Mouse (Mus musculus): ENCODE data around the gene Egfl7.

Gene Egfl7

GRCm38 (mm10) chr2:26614903-26615302 is 35.1 kb downstream of the Egfl7 start:
- no peak for DNase-seq (ENCODE audit: low read depth, low spot score)

DNA sequence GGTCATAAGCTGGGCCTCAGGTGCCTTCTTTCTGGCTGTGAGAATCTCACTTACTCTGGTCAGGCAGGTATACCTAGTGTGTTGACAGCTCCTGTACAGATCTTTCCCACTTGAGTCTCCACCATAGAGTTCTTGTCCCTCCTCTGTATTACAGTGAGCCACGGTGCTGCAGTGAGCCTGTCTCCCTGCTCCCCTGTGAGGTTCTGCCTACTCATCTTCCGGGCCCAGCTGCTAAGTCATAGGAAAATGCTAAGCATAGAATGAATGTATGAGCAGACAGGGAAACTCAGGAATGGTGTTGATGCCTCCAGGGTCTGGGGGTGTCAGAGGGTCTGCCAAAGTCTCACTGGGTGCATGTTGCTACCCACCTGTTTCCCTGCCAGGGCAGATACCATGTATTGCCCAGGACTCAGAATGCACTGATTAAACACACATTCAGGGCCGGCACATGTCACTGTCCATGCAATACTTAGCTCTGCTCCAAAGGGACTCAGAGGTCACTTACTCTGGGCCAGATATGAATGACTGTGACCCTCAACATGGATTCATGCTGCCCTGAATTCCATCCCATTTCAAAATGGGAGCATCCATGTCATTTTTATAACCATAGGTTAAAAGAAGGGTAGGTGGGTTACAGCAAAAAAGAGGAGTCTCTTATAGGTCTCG is 35.8 kb downstream of the Egfl7 start:
- DNase-seq (ENCODE audit: low read depth, low spot score): no peak

GRCm38 (mm10) chr2:26617331-26617730 is 37.5 kb downstream of the Egfl7 start:
- no peak for DNase-seq (ENCODE audit: low read depth, low spot score)

- DNase-seq (ENCODE audit: low read depth, low spot score): no peak
Measured at GRCm38 (mm10) chr2:26617928-26618327, 38.1 kb downstream of the Egfl7 start.

GRCm38 (mm10) chr2:26621246-26621645 is 41.4 kb downstream of the Egfl7 start:
- DNase-seq (ENCODE audit: low read depth, low spot score): no peak

DNA sequence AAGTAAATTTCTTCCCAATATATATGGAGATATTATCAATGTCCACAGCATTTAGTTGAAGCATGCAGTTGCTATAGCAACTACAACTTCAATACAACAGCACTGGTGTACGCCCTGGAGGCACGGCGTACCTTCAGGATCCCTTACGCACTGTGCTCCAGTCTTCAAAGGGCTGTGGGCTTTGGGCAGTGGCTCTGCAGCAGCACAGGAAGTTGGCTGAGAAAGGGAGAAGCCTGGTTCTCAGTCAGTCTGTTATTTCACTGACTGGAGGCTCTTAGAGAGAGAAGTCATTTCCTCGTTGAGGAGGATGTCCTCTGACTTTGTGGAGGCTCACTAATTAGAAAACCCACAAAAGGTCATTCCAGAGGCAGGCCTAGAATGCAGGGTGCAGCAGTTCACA is 43.2 kb downstream of the Egfl7 start:
- no peak for DNase-seq (ENCODE audit: low read depth, low spot score)

DNA sequence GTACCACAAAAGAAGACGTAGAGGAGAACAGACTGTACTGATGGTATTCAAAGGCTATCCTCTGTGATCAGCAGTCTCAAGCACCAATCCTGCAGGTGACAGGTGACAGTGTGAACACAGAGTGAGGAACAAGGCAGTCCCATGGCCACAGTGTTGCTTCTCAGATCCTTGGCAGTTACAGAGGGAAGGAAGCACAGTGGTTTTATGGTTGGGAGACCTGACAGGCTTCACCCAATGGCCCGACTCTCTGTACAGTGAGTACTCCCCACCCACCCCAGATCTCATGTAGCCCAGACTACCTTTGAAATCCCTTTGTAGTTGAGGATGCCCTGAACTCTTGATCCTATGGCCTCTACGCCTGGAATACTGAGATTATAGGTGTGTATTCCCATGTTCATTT is 45.6 kb downstream of the Egfl7 start:
- no peak for DNase-seq (ENCODE audit: low read depth, low spot score)

DNA sequence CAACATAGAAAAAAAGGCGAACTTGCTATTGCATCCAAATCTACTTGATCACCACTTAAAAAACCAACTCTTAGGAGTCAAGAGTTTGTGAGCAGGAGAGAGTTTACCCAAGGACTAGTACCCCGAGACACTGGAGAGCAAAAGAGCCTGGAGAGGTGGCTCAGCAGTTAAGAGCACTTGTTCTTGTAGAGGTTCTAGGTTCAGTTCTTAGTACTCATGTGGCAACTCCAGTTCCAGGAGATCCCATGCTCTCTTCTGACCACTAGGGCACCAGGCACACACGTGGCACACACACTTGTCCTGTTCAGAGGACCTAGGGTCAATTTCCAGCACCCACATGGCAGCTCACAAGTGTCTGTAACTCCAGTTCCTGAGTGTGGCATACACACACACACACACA is 46.3 kb downstream of the Egfl7 start:
- DNase-seq (ENCODE audit: low read depth, low spot score): no peak

DNA sequence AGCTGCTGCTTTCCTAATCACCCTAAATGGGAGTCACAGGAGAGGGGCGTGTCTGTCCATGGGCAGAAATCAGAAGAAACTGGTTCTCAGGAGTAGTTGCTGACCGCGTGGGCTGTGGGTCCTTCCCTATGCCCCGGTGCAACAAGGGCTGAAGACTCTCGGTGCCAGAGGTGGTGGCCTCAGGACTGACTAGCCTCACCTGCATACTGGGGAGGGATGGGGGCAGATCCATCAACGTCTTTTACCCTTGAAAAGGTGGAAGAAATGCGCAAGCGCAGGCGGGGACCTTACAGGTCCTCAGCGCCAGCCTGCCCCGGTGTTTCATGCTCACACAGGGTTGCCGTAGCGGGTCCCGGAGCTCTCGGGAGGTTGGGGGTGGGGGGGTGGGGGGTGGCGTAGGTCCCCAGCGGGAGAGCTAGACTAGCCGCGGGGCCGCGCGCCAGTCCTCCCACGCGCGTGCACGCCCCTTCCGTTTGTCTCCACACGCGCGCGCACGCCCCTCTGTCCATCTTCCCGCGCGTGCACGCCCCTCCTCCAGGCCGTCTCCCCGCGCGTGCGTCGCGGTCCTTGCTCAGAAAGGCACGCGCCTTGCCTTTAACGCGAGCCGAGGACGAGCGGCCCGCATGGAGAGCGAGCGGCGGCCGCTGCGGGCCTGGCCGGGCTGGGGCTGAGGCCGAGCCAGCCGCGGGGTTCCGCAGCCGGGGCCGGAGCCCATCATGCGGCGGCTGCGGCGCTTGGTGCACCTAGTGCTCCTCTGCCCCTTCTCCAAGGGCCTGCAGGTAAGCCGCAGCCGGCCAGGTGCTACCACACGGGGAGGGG is 48.3 kb downstream of the Egfl7 start, which contains the start of gene Fam69b:
TSS of gene Fam69b (plus strand) at position 537 of the 819 bp plus-strand sequence.
- peak; percentile 62 for DNase-seq (ENCODE audit: low read depth, low spot score)

GRCm38 (mm10) chr2:26628792-26629437 is 49.1 kb downstream of the Egfl7 start:
- DNase-seq (ENCODE audit: low read depth, low spot score): no peak

DNA sequence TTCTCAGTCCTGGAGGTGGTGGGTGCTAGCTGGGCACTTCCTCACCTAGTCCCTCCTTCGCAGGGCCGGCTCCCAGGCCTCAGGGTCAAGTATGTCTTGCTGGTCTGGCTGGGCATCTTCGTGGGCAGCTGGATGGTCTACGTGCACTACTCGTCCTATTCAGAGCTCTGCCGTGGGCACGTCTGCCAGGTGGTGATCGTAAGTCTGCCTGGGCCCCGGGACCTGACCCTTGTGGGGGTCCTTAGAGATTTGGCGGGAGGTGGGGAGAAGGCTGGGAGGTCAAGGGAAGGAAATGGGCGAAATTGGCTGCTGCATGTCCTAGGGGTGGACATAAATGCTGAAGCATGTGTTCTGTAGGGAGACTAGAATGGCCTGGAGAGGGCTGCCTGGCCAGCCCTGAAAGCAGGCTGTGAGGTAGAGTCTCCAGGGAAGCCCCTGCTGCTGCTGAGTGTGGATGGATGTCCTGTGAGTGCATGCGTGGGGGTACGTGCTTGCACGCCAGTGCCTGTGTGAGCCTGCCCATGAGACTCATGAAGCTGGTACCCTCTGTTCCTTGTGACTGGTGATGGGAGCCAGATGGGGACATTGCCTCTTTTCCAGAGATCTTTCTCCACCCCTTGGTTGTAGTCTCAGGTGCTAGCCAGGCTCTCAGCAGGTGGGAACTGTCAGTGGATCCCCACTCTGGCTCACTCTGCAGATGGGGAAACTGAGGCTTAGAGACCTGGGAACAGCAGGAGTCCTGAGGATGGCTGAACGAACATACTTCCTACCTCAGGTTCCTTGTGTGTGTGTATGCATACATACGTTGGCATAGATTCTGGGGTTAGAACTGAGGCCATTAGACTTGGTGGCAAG is 53.0 kb downstream of the Egfl7 start:
- no peak for DNase-seq (ENCODE audit: low read depth, low spot score)

GRCm38 (mm10) chr2:26633953-26634530 is 54.2 kb downstream of the Egfl7 start:
- no peak for DNase-seq (ENCODE audit: low read depth, low spot score)

DNA sequence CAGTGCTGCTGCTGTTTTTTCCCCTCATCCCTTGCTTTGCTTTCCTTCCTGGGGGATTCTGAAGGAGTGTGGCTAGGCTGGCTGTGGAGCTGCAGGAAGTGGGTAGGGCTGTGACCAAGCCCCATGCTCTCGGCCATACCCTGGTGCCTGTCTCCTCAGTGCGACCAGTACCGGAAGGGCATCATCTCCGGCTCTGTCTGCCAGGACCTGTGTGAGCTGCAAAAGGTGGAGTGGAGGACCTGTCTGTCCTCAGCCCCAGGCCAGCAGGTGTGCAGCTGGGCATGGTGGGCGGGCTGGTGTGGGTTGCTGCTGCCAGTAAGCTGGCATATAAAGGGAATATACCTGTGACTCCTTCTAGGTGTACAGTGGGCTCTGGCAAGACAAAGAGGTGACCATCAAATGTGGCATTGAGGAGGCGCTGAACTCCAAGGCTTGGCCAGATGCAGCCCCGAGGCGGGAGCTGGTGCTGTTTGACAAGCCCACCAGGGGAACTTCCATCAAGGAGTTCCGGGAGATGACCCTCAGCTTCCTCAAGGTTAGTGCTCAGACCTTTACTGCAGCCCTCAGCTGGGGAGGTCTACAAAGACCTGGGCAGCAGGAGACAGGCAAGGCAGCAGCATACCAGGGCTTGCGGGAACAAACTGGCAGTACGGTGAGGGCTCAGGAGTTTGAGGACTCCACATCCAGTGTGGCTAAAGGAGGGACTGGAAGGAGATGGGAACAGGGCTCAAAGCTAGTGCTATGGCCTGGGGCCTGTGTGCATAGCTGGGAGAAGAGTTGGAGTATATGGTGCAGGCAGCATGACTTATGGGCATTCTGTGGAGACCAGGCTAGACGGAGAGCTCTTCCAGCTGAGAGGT is 55.0 kb downstream of the Egfl7 start:
- no peak for DNase-seq (ENCODE audit: low read depth, low spot score)

- DNase-seq (ENCODE audit: low read depth, low spot score): no peak
Measured at GRCm38 (mm10) chr2:26635489-26636324, 55.9 kb downstream of the Egfl7 start.

DNA sequence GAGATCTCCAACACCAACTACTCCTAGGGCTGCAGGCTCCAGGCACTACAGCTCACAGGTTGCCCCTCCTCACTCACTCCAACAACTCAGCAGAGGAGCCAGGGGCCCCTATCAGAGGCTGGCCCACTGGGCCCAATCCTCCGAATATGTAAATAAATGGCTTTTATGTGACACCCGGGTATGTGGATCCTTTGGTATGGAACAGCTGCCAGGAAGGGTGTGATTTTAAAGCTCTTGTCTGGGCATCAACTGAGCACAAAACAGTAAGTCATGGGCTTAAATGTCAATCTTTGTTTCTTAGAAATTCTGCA is 56.5 kb downstream of the Egfl7 start:
- no peak for DNase-seq (ENCODE audit: low read depth, low spot score)

- no peak for DNase-seq (ENCODE audit: low read depth, low spot score)
Measured at GRCm38 (mm10) chr2:26637316-26637932, 57.6 kb downstream of the Egfl7 start.

- DNase-seq (ENCODE audit: low read depth, low spot score): no peak
Measured at GRCm38 (mm10) chr2:26638039-26638438, 58.2 kb downstream of the Egfl7 start.

GRCm38 (mm10) chr2:26638572-26638971 is 58.8 kb downstream of the Egfl7 start:
- no peak for DNase-seq (ENCODE audit: low read depth, low spot score)

DNA sequence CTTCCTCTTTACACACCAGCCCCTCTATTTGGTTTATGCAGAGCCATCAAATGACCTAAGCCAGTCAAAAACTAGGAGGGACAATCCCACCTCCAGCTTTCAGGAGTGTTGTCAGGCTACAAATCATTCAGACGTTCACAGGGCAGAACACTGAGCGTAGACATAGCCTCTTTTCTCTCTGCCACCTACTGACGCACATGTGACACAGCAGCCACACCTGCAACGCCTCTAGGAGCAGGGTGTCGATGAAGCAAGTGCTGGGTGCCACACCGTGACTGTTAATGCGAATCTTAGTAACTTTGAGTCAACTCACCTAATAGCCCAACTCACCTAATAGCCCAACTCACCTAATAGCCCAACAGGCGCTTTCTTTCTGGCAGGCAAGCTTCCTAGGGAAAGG is 59.3 kb downstream of the Egfl7 start:
- DNase-seq (ENCODE audit: low read depth, low spot score): no peak

Measured in retina, postnatal 7 days (tissue).